Mouse (Mus musculus) megakaryocyte, adult 5-6 weeks (primary cell): ENCODE data around the gene Dock1. TPM values are rescaled to one million over a fixed set of nuclear protein-coding genes. Genes with fewer than 3 reads are reported as not detected.

Source experiments
- ATAC-seq: 2 replicates; pipeline ENCODE4 v1.8.0; 2016; ENCODE audit warnings: mild to moderate bottlenecking, inconsistent platforms; ENCODE audit not compliant: poor library complexity, severe bottlenecking
- total RNA-seq, 2 experiments: library from RNA; stranded (forward) in 1 of 2; stranded (reverse) in 1 of 2; fragments of 153-499, 151-499 nt in 1 of 2; fragments of 221-1000, 200-1000 nt in 1 of 2; gene quantifications; 2 replicates each; pipeline versions ENCODE4 v1.2.3 to v1.2.4; 2015 to 2017

Gene Dock1
- 21.1 and 29.0 TPM in 2 replicates for total RNA-seq (2015)
- 19.6 and 23.5 TPM in 2 replicates for total RNA-seq (2017)

DNA sequence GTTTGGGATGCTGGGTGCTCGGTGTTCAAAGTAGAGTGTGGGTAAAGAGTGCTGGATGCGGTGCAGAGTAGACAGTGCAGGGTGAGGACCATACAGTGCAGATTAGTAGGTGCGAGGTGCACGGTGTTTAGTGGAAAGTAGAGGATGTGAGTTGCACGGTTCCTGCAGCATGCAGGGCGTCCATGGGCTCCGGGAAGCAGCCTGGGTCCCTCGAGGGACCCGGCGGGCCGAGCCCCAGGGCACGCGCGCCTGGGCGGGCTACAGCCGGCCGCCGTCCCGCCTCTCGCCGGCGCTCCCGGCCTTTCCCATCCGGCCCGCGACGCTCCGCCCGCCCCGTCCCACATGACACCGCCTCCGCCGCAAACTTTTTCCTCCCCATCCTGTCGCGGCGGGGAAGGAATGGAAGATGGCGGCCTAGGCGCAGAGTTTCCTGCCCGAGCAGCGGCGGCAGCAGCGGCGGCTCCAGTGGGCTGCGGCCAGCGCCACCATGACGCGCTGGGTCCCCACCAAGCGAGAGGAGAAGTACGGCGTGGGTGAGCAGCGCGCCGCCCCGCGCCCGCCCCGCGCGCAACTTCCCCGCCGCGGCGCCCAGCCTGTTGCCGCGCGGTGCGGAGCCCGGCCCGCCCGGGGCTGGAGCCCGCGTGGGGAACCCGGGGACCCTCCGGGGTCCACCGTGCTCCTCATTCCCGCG lies at the start of gene Dock1:
Gene Dock1, plus strand, starts transcription at position 343 of the 691 bp plus-strand sequence.
- peak; percentile 66 for ATAC-seq

DNA sequence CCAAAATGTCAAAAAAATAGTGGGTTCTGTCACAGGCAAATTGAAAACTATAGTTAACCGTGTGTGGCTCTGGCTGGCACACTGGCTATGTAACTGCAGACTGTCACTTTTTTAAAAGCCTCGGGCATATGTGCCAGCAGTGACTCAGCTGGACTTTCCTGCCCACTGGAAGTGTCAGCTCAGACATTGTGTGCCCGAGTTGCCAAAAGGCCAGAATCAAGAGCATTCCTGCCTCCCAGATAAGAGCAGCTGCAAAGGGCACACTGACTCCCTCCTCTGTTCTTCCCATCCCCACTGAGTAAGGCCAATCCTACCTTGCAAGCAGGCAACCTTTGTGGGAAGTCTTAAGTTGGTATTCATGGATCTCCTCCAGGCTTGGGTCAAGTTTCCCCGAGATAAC lies 42.5 kb upstream of the Dock1 start:
- ATAC-seq, result no peak

DNA sequence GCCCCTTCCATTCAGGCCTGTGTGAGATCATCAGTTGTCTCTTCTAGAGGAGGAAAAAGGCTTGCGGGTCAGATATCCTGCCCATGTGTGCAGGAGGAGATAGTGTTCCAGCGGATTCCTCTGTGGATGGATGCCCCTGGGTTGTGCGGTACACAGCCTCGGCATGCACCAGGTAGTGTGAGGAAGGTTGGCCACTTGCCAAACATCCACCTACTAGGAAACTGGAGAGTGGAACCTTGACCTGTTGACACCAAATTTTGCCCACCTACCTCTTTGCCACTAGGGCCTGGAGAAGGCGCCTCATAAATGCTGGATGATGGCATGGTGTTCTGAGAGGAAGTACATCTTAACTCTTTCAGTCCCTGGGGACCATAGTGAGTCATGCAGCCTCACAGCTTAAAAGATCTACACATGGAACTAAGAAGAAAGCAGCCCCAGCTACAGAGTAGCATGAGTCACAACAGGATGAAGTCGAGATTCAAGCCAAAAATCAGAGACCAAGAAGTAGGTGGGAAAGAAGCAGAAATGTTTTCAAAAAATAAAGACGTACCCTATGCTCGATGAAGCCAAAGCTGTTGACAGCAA lies 20.1 kb upstream of the Dock1 start:
- no peak for ATAC-seq

DNA sequence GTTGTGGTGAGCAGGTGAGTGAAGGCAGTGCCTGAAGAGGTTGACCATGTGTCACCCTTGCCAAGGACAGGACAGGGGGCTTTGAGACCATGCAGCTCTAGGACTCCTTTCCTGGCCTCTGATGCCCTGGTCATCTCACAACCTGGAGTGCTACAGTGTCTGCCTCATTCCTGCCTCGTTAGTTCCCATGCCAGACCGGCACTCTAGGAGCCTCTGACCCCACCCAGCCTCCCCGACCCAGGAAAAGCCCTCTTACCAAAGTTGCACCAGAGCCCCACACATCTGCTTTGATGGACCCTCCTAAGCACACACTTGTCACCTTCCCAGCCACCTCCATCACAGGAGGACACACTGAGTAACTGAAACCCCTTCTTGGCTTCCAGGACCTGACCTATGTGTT lies 19.4 kb upstream of the Dock1 start:
- ATAC-seq, result no peak

DNA sequence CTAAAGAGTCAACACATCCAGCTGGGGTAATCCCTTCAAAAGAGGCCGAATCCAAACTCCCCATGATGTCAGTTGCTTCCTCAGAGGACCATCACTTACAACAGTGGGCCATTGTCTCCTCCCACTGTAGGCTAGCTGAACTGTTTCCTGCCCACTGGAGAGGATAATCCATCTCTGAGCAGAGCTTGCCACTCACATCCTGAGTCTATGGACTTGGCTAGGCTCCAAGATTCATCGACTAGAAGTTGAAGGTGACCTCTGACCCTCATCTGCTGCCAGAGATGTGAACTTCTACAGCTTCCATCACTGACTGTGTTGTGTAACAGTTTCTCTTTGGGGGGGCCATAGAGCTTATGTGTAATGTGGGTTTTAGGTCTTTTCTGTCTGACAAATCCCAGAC lies 7.2 kb upstream of the Dock1 start:
- ATAC-seq, result no peak

DNA sequence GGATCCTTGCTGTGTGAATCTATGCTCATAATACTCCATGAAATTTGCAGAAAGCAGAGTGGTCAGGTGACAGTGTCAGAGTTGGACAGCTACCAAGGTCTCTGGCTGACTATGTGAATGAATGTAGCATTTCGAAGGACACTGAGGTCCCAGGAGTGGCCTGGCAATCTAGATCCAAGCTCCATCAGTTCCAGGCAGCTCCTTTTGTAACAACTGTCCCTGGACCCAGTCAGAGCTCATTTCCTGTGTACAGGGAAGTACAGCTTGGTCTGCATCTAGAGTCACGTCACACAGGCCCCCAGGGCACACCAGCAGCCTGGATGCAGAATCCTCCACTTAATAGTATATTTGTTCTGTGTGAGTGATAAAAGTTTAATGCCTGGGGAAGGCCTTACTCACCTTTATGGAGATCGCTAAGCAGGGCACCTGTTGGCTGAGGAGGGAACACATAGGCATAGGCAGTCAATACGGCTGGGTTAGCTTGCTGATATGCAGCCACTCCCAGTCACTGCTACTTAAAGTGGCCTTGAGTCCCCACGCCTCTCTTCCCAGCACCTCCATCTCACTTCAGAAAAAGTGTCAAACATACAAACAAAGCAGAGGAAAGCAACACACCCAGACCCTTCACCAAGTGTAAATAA lies 4.7 kb upstream of the Dock1 start:
- ATAC-seq, result no peak

DNA sequence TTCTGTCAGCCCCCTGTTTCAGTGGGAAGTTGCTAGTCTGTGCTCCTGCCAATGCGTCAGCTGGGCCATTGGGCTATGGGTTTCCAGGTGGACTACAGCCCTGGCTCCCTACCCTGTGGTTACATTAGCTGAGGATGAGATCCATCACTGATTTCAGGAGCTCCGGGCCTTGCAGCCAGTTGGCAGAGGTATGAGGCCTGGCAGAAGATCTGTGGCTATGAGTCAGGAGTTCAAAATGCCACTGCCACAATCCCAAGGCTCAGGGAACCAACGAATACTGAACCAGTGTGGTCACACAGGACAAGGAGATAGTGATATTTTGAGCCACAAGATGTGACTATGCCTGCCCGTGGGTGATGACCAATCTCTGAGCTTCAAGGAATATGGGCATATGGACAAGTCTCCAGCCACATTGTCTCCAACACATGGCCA lies 3.2 kb upstream of the Dock1 start:
- ATAC-seq, result no peak

DNA sequence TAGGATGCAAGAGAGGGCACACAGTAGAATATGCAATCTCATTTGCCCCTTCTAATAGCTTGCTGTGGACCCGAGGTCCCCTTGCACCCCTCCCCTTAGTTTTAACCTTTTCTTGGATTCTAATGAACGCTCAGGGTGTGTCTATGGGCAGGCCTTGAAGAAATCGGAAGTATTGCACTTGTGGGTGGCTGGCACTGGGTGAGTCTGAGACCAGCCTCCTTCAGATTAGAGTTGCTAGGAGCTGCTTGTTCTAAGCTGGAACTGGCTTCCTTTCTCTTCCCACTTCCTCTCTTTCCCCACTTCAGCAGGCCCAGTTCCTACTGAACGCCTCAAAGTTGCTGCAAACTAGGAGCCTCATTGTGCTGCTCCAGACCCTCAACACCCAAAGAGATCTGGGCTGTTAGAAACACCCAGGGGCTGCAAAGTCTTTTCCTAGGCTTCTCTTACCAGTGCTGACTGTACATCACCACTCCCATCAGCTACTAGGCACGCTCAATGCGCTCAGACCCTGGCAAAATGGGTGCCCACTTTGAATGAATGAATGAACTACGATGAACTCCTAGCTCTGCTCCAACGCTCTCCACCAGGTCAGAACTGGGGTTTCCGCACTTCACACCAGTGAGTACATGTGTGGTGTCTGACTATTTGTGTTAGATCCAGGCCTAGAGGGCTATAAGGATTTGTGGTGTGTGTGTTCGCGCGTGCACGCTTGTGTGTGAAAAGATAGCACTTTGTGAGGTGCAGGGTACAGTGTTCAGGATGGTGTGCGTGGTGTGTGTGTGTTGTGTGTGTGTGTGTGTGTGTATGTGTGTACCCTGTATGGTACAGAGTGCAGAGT lies 761 bp upstream of the Dock1 start:
- peak; percentile 67 for ATAC-seq

DNA sequence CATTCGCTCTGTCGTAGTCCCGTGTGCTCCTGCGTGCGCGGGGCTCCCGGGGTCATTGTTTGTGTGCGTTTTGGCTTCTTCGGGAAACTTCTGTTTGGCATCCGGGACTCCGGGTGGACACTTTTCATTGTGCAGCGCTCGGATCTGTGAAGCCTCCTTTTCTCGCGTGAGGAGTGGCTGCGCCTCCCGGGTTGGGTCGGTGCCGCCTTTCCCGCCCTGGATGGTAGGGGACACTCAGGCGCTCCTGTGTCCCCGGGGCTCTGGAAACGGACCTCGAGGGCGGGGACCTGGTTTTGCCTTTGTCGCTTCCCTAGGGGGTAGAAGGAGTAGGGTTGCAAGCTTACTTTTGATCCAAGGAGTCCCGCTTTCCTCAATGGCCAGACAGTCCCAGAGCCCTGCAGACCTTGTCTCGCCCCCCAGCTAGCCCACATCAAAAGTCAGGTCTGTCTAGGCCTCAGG lies 578 bp downstream of the Dock1 start:
- no peak for ATAC-seq

DNA sequence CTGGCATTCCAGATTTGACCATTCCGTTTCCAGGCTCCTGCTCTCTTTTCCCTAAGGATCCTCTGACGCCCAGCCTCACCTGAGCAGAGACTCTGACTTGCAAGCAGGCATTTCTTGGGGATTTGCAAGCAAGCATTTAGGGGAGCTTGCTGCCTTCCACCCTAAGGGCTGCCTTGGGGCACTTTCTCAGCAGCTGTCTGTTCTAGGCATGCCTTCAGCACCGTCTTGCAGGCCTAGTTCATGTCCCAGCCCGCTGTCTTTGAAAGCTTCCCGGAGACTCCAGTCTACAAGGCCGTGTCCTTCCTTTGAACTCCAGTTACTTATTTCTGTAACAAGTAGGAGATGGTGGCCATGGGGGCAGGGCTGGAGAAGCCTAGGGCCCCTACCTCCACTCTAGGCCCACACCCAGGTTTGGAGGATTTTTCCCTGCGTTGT lies 1.0 kb downstream of the Dock1 start:
- ATAC-seq, result no peak

DNA sequence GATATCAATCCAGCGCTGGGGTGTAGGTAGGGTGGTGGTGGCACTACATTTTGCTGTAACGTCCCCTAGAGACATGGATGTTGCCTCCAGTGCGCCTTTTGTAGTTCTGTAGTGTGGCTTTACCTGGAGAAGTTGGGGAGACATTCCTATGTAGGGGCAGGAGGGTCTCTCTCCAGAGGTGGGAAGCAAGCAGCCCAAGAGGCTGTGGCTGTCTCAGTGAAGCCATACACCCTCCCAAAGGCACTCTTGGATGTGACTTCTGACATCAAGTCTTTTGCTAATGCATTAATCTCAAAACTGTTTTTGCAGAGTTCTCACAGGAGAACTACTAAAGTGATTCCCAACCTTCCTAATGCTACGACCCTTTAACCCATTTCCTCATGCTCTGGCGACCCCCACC lies 2.7 kb downstream of the Dock1 start:
- ATAC-seq, result no peak

DNA sequence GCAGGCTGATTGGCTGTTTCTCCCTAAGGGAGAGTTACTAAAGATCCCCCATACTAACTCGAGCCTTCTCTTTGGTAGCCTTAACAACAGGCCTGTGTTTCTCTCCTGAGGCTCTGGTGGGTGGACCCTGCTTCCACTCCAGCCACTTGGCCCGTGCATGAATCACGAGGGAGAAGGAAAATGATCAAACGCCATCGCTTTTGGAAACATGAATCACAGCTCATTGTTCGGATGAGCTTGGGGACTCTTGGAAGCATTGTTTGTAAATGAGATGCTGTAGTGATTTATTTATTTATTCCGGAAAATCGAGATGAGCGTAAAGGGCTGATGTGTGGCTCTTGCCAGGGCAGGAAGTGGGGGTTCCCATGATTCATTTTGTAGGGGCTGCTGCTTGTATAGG lies 3.5 kb downstream of the Dock1 start:
- no peak for ATAC-seq

DNA sequence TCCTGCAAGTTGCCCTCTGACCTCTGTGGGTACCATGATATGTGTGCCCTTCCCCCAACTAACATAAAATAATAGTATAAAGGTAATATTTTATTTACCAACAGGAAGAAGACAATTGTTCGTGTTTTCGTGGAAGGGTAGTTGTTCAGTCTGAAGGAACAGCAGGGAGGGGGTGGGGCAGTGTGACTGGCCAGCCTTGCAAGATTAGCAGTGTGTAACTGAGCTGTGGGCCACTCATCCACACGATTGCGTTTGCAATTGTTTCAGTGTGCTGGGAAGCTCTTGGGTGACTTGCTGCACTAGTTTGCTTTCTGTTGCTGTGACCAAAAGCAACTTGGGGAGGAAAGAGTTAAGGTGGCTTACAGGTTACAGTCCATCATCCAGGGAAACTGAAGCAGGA lies 7.4 kb downstream of the Dock1 start:
- no peak for ATAC-seq

DNA sequence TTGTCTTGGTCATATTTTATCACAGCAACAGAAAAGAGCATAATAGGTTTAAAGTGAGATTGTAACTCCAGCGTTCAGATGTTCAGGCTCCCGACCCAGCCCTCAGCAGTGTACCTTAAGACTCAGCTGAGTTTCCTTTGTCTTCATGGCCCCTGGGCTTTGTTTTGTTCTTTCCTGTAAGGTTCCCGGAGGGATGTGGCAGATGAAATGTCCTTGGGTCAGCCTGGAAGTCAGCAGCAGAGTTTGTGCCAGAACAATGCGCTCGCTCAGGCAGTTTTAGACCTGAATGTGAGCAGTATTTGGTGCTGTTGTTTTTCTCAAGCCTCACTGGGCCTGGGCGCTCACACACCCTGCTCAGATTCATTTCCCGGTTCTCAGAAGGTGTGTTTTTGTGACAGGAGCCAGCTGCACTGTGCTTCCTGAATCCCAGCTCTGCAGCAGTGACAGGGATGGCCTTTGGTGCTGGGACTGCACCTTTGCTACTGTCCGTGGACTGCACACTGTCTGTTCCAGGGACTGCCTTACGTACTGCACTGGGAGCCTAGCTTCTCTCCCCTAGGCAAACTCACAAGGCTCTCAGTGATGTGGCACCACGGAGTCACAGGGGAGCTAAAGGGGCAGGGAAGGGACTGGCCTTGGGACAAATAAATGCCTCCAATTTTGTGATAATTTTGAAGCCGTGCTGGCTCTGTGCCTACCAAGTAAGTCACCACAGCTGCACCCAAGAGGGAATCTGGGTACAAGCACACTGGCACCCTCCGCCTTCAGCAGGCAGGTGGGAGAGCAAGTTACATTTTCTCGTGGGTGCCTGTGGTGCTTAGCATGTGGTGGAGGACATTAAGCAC lies 9.1 kb downstream of the Dock1 start:
- no peak for ATAC-seq

DNA sequence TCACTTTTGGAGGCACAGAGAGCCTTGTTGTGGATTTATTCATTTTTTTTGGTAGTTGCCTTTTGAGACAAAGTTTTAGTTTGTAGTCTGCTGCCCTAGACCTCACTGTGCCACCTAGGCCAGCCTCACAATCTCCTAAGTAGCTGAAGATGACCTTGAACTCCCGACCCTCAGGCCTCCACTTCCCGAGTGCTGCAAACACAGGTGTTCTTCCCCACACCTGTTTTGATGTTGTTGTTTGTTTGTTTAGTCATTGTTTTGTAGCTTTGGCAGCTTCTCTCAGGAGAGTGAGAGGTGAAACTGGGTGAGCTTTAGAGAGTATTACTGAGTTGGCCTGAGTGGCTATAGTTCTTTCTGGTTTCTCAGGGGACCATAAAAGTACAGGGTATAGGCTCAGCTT lies 9.7 kb downstream of the Dock1 start:
- ATAC-seq, result no peak

DNA sequence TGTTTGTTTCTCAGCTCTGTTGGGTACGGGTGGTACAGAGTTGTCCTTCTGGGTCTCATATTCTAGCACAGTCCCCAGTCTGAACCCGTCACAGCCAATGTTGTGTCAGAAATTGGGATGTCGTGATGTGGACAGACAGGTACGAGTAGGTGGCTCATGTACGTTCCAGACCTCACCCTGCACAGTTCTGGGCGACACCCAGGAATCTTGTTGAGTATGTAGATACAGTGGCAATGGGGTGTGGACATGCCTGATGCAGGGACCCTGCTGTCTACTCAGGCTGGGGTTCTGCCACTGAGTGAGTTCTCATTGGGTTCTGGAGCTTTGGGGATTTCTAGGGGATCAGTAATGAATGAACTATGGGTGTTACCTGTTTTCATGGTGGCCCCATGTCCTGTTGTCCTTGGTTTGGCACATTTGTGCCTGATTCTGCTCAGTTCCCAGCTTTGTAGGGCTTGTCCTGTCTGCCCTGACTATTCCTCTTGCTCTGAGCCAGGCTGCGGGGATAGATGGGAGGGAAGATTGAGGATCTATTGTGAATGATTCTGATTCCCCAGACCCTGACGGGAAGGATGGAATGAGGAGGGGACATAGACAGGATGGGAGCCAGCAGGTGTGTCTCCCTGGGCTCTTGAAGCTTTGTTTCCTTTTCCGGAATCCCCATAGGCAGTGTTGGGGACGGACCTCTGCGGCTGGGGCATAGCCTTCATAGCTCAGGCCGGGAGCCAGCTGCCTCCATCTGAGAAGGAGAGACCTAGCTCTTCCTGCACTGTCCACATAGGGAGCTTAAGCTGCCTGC lies 11.5 kb downstream of the Dock1 start:
- ATAC-seq, result no peak

DNA sequence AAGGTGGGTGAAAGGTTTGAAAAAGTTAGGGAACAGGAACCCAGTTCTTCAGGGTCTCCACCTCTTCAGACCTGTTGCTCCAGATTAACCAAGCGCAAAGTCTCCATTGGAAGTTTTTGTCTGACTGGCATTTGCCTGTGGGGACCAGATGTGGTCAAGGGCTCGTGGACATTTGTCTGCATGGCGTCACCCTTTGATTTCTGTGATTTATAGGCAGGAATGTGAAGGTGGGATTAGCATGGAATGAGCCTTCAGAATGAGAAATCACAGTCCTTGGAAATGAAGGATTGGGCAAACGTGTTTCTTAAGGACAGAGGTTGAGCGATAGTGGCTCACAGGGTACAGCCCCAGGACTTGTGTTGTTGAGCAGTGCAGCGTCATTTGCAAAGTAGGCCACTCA lies 17.9 kb downstream of the Dock1 start:
- ATAC-seq, result no peak

DNA sequence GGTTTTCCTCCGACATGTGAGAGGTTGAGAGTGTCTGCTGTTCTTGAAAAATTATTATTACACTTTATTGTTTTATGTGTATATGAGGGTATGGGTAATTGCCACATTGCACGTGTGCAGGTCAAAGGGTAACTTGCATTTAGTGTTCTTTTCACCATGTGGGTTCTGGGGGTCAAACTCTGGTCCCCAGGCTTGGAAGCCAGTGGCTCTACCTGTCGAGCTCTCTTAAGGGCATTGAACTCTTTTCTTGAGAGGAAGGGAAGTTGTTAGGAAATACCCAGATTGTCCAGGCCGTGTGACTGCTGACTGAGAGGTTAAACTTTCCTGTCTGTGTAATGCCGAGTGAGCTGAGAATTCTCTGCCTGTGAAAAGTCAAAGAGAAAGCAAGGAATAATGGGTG lies 19.7 kb downstream of the Dock1 start:
- no peak for ATAC-seq

DNA sequence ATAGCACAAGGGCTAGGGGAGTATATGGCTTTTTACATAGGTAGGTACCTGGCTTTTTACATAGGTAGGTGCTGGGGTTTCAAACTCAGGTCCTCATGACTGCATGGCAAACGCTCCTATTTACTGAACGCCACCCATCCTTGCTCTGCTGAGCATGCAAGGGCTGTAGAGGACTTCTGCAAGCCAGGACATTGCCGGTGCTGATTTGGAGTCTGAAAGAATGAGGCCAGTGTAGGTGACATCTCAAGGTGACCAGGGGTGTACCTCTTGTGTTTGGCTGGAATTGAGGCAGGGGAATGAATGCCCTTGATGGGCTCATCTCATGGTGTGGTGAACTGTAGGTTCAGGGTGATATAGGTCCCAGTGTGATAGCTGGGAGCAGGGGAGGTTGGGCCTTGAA lies 20.4 kb downstream of the Dock1 start:
- ATAC-seq, result no peak

DNA sequence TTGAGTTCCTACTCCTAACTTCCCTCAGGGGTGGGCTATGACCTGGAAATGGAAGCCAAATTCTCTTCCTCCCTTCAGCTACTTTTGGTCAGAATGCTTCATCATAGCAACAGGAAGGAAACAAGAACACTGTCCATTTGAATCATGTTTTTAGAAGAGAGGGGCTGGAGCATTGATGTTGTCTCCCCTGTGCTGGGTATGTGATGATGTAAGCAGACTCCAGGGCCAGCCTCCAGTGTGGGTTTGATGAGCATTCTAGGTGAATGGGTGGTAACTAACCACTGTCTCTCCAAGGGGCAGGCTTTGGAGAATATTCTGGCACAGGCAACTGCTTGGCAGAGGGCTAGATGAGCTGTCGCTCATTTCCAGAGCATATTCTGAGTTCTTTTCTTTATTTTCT lies 22.9 kb downstream of the Dock1 start:
- peak; percentile 2; the same call in 1 of the 2 replicates for ATAC-seq
